Mouse (Mus musculus) neural tube, embryonic 11.5 days (tissue): ENCODE data around the gene Prss45. TPM values are rescaled to one million over a fixed set of nuclear protein-coding genes. Genes with fewer than 3 reads are reported as not detected.

Source experiments
- ATAC-seq: fragments of 200-750 bp; cut with Nextera tagmentation; 2 replicates; pipeline ENCODE4 v1.8.0; 2017; ENCODE audit warnings: moderate number of reproducible peaks, mild to moderate bottlenecking, moderate TSS enrichment, moderate library complexity; ENCODE audit not compliant: insufficient read depth, low FRiP score, low TSS enrichment
- DNase-seq: peaks from one replicate; pipeline ENCODE4 v3.0.0-alpha.2; 2015; ENCODE audit warnings: low spot score
- H3K27ac ChIP-seq: fragments of 300-500 bp; sonication (generic); 2 replicates; pipeline ENCODE4 v1.5.1; 2014; ENCODE audit warnings: low read depth, mild to moderate bottlenecking, low read length
- H3K27me3 ChIP-seq: fragments of 300-500 bp; sonication (generic); 2 replicates; pipeline ENCODE4 v1.6.1; 2014; ENCODE audit warnings: mild to moderate bottlenecking, low read length, mixed read lengths; ENCODE audit not compliant: control insufficient read depth, insufficient read depth
- H3K36me3 ChIP-seq: fragments of 300-500 bp; sonication (generic); 2 replicates; pipeline ENCODE4 v1.6.1; 2014; ENCODE audit warnings: mild to moderate bottlenecking, low read length, moderate library complexity, mixed read lengths; ENCODE audit not compliant: control insufficient read depth, insufficient read depth
- H3K4me1 ChIP-seq: fragments of 300-500 bp; sonication (generic); 2 replicates; pipeline ENCODE4 v1.6.1; 2014; ENCODE audit warnings: low read length, mixed read lengths; ENCODE audit not compliant: control insufficient read depth, insufficient read depth
- H3K4me2 ChIP-seq: fragments of 300-500 bp; sonication (generic); 2 replicates; pipeline ENCODE4 v1.6.1; 2014; ENCODE audit warnings: low read depth, mild to moderate bottlenecking, moderate library complexity
- H3K4me3 ChIP-seq: fragments of 300-500 bp; sonication (generic); 2 replicates; pipeline ENCODE4 v1.5.1; 2014; ENCODE audit warnings: low read depth, low read length
- H3K9ac ChIP-seq: fragments of 300-500 bp; sonication (generic); 2 replicates; pipeline ENCODE4 v1.6.1; 2014; ENCODE audit warnings: mild to moderate bottlenecking, low read length
- H3K9me3 ChIP-seq: fragments of 300-500 bp; sonication (generic); 2 replicates; pipeline ENCODE4 v1.6.1; 2016; ENCODE audit warnings: low read length; ENCODE audit not compliant: control insufficient read depth
- WGBS: fragments of 180-500 bp; shearing (Covaris S2); extraction: QIAGEN DNeasy Blood & Tissue Kit; methylation state at CpG from one replicate; pipeline ENCODE4 v1.1.7; 2014; 5-methylcytosine and 5-hydroxymethylcytosine counted together
- polyA plus RNA-seq: library from polyadenylated mRNA; unstranded; fragments of >200 nt; fragmentation: Nextera tagmentation; extraction: Ambion mirVana; gene quantifications from 2 replicates; pipeline ENCODE4 v1.2.1, GENCODE M21; 2014

Prss45 gene
- polyA plus RNA-seq: 0.20 TPM in 1 of 2 replicates, not detected in the other

GRCm38 (mm10) chr9:110834411-110834810 lies at the start of gene Prss45:
TSS of gene Prss45 (plus strand) at chr9:110834588.
- H3K27ac ChIP-seq: no peak within 1 kb of the TSS
- DNase-seq: no peak
- no peaks in the 10 kb centered on the region for H3K36me3 ChIP-seq
- ATAC-seq: no peak
- H3K4me2 ChIP-seq: no peak within 1 kb of the TSS
- H3K27me3 ChIP-seq: no peaks in the 10 kb centered on the region
- H3K4me3 ChIP-seq: no peak within 1 kb of the TSS
- no peaks in the 10 kb centered on the region for H3K4me1 ChIP-seq
- H3K9ac ChIP-seq: no peak within 1 kb of the TSS
- no peaks in the 10 kb centered on the region for H3K9me3 ChIP-seq
- WGBS: 82% methylated on average over 19 of the region's 19 CpGs

DNA sequence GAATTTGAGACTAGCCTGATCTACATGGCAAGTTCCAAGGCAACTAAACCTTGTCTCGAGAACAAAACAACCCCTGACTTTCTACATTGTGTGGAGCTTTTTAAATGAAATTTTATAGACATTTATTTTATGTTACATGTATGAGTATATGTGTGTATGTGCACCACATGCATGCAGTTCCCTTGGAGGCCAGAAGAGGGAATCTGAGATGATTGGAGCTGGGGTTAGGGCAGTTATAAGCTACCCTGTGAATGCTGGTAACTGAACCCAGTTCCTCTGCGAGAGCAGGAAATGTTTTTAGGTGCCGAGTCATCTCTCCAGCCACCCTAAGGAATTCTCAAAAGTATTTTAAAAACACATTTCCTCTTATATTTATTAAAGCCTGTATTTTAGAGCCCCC lies 46.2 kb upstream of the Prss45 start:
- no peak overlapping the region for H3K27ac ChIP-seq
- H3K27me3 ChIP-seq: no peaks in the 10 kb centered on the region
- no peak overlapping the region for H3K9ac ChIP-seq
- no peaks in the 10 kb centered on the region for H3K36me3 ChIP-seq
- no peak overlapping the region for H3K4me2 ChIP-seq
- no peak for ATAC-seq
- no peak for DNase-seq
- 91% methylated on average over 3 of the region's 3 CpGs for WGBS
- no peaks in the 10 kb centered on the region for H3K4me1 ChIP-seq
- no peaks in the 10 kb centered on the region for H3K9me3 ChIP-seq
- no peak overlapping the region for H3K4me3 ChIP-seq

DNA sequence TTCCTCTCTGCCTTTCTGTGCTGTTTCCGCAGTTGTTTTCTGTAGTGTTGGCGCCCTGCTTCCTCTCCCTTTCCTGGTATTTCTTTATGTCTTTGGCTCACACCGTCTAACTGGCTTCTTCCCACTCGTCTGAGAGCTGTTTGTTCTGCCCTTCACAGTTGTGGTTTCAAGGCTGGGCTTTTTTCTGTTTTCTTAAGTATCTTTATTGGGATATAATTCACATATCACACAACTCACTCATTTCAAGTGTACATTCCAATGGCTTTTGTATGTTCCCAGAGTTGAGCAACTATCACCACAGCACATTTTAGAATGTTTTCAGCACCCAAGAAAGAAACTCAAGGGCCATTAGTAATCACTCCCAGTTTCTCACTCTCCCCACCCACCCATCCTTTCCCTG lies 43.9 kb upstream of the Prss45 start:
- Histone ChIP-seq H3K36me3 (no peaks in the 10 kb centered on the region), H3K4me3 (no peak overlapping the region), H3K27me3 (no peaks in the 10 kb centered on the region), H3K9ac (no peak overlapping the region), H3K27ac (no peak overlapping the region), H3K4me2 (no peak overlapping the region), H3K4me1 (no peaks in the 10 kb centered on the region), H3K9me3 (no peaks in the 10 kb centered on the region)
- WGBS: 74% methylated on average over 4 of the region's 4 CpGs
- DNase-seq (no peak), ATAC-seq (no peak)

GRCm38 (mm10) chr9:110797013-110797412 lies 37.4 kb upstream of the Prss45 start:
- DNase-seq: no peak
- Histone ChIP-seq H3K4me1 (no peaks in the 10 kb centered on the region), H3K4me3 (no peak overlapping the region), H3K27ac (no peak overlapping the region), H3K4me2 (no peak overlapping the region), H3K27me3 (no peaks in the 10 kb centered on the region), H3K9ac (no peak overlapping the region), H3K9me3 (no peaks in the 10 kb centered on the region), H3K36me3 (no peaks in the 10 kb centered on the region)
- no peak for ATAC-seq
- WGBS: 85% methylated on average over 10 of the region's 10 CpGs

GRCm38 (mm10) chr9:110797866-110798265 lies 36.5 kb upstream of the Prss45 start, which contains the start of gene Prss42:
TSS of gene Prss42 (plus strand) at chr9:110798166.
- Histone ChIP-seq H3K27me3 (no peaks in the 10 kb centered on the region), H3K27ac (no peak within 1 kb of the TSS), H3K36me3 (no peaks in the 10 kb centered on the region), H3K9me3 (no peaks in the 10 kb centered on the region), H3K9ac (no peak within 1 kb of the TSS), H3K4me2 (no peak within 1 kb of the TSS), H3K4me3 (no peak within 1 kb of the TSS), H3K4me1 (no peaks in the 10 kb centered on the region)
- ATAC-seq: no peak
- 94% methylated on average over 14 of the region's 14 CpGs for WGBS
- no peak for DNase-seq

DNA sequence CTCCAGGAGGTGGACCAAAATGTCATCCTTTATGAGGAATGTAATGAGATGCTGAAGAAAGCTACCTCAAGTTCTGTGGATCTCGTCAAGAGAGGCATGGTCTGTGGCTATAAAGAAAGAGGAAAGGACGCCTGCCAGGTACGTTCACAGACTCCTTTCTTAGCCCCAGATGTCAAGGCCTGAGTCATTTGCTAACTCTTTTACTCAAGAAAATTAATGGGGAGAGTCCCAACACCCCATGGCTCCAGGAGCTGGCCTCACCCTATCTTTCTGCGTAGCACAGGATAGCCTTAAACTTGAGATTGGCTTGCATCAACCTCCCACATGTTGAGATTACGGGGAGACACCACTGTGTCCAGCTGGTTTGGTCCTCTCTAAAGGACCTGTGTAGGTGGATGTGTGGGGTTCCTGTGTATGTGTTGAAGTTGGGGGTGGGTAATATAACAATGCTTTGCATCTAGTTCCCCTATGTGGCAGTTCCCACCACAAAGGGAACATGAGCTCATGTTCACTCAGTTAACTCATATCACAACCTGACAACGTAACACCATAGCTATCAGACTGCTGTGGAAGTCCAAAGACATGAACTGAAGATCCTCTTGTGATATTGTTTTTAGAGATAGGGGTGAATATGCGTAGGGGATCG lies 33.4 kb upstream of the Prss45 start:
- no peaks in the 10 kb centered on the region for H3K9me3 ChIP-seq
- H3K4me3 ChIP-seq: no peak overlapping the region
- no peak overlapping the region for H3K27ac ChIP-seq
- ATAC-seq (no peak), DNase-seq (no peak)
- H3K9ac ChIP-seq: no peak overlapping the region
- H3K4me1 ChIP-seq: no peaks in the 10 kb centered on the region
- WGBS: 92% methylated on average over 8 of the region's 8 CpGs
- no peaks in the 10 kb centered on the region for H3K36me3 ChIP-seq
- no peaks in the 10 kb centered on the region for H3K27me3 ChIP-seq
- no peak overlapping the region for H3K4me2 ChIP-seq

GRCm38 (mm10) chr9:110803294-110803693 lies 31.1 kb upstream of the Prss45 start:
- H3K9me3 ChIP-seq: no peaks in the 10 kb centered on the region
- H3K4me1 ChIP-seq: no peaks in the 10 kb centered on the region
- H3K4me3 ChIP-seq: no peak overlapping the region
- no peak overlapping the region for H3K4me2 ChIP-seq
- H3K36me3 ChIP-seq: no peaks in the 10 kb centered on the region
- 72% methylated on average over 4 of the region's 4 CpGs for WGBS
- ATAC-seq (no peak), DNase-seq (no peak)
- H3K27me3 ChIP-seq: no peaks in the 10 kb centered on the region
- H3K9ac ChIP-seq: no peak overlapping the region
- H3K27ac ChIP-seq: no peak overlapping the region

GRCm38 (mm10) chr9:110810051-110810450 lies 24.3 kb upstream of the Prss45 start:
- Histone ChIP-seq H3K36me3 (no peaks in the 10 kb centered on the region), H3K27ac (no peak overlapping the region), H3K9me3 (no peaks in the 10 kb centered on the region), H3K4me3 (no peak overlapping the region), H3K4me1 (no peaks in the 10 kb centered on the region), H3K27me3 (no peaks in the 10 kb centered on the region), H3K4me2 (no peak overlapping the region), H3K9ac (no peak overlapping the region)
- DNase-seq (no peak), ATAC-seq (no peak)
- WGBS: 87% methylated on average over 4 of the region's 4 CpGs

- Histone ChIP-seq H3K4me2 (no peak within 1 kb of the TSS), H3K36me3 (no peaks in the 10 kb centered on the region), H3K4me1 (no peaks in the 10 kb centered on the region), H3K27me3 (no peaks in the 10 kb centered on the region), H3K4me3 (no peak within 1 kb of the TSS), H3K27ac (no peak within 1 kb of the TSS), H3K9ac (no peak within 1 kb of the TSS), H3K9me3 (no peaks in the 10 kb centered on the region)
- DNase-seq: no peak
- ATAC-seq: no peak
- 63% methylated on average over 18 of the region's 18 CpGs for WGBS
These were observed 20.6 kb upstream of the Prss45 start, which contains the start of gene Prss44 for GRCm38 (mm10) chr9:110813789-110814188. TSS of gene Prss44 (plus strand) at chr9:110813994.
